Mouse (Mus musculus) 416B (cell line): ENCODE results near the gene Hhipl1.

Experiments used
- DNase-seq: peaks from one replicate; pipeline ENCODE4 v3.0.0; 2011; ENCODE audit warnings: low read depth

Gene Hhipl1

GRCm38 (mm10) chr12:108365340-108365739 lies 59.3 kb downstream of the Hhipl1 start:
- no peak for DNase-seq

GRCm38 (mm10) chr12:108365868-108366267 lies 59.8 kb downstream of the Hhipl1 start:
- no peak for DNase-seq

- no peak for DNase-seq
Measured at GRCm38 (mm10) chr12:108367909-108368308, 61.8 kb downstream of the Hhipl1 start.

- DNase-seq = no peak
Measured at GRCm38 (mm10) chr12:108368921-108369320, 62.9 kb downstream of the Hhipl1 start.

DNA sequence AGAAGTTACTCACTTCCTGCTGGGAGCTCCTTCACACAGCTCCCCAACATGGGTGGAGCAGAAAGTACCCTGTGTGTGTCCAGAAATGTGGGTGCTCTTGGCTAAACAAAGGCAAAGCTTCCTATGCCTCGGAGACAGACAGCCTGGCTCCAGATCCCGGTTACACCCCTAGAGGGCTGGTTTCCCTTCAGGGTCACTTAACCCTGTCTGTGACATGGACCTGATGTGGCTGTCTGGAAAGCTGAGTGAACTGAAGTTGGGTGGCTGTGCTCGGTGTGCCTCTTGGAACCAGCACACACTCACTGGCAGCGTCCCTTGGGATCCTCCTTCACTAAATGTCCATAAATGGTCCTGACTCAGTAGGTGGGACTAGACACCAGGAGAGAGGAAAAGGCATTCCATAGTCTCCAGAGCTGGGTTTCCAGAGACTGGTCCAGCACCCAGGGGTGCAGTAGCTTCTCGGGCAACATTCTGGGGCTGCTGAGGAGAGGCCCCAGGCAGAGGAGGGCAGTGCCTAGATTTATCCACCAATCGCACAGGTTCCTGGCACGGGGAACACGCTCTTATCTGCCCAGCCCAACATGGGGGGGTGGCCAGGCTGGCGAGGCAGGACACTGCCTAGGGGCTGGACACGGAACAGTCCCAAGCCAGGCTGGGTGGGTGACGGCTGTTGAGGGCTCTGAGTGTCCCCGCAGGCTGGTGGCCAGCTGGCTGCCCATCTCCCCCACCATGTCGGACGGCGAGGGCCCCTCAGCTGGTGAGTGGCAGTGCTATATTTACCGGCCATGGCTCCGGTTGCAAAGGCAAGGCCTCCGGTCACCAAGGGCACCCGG lies 64.7 kb downstream of the Hhipl1 start, which contains the start of gene Eml1:
TSS of gene Eml1 (plus strand) at position 362 of the 833 bp plus-strand sequence.
- DNase-seq = no peak

DNA sequence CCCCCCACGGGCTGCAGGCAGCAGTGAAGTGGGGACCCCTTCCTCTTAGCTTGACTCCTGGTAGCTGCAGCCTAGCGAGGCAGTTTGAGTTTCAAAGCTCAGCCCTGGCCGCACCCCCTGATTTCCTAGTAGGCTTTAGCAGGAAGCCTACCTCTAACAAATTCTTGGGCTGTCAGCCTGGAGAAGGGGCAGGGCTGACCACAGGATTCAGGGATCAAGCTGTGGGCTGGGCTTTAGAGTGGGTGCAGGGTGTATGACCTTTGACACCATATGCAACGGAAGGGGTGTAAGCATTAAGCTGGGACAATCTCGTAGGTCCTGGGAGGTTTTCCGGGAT lies 65.3 kb downstream of the Hhipl1 start:
- DNase-seq = no peak

GRCm38 (mm10) chr12:108372241-108372640 lies 66.2 kb downstream of the Hhipl1 start:
- no peak for DNase-seq

- no peak for DNase-seq
Measured at GRCm38 (mm10) chr12:108373611-108374010, 67.5 kb downstream of the Hhipl1 start.

DNA sequence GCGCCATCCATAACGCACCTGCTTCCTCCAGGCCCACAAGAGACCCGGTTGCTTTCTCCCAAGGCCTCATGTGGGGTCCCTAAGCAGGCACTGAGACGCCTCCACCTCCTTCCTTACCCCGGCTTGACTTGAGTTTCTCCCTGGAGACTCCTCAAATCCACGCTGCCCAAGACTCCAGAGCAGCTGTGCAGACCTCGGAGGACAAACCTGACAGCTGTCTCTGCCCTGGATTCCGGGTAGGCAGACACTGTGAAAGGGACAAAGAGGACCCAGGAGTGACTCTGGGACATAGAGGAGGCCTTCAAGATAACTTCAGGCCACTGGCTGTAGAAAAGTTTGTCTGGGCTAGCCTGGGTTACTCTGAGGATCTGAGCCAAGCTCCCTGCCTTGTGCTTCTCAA lies 68.6 kb downstream of the Hhipl1 start:
- DNase-seq = no peak

- no peak for DNase-seq
Measured at GRCm38 (mm10) chr12:108378379-108379133, 72.5 kb downstream of the Hhipl1 start.
